Mouse (Mus musculus): ENCODE results near the gene Olfm1. TPM values are rescaled to one million over a fixed set of nuclear protein-coding genes. Genes with fewer than 3 reads are reported as not detected.

Gene Olfm1
- polyA plus RNA-seq, 1 experiment from 2014 or later: 8.8 TPM

DNA sequence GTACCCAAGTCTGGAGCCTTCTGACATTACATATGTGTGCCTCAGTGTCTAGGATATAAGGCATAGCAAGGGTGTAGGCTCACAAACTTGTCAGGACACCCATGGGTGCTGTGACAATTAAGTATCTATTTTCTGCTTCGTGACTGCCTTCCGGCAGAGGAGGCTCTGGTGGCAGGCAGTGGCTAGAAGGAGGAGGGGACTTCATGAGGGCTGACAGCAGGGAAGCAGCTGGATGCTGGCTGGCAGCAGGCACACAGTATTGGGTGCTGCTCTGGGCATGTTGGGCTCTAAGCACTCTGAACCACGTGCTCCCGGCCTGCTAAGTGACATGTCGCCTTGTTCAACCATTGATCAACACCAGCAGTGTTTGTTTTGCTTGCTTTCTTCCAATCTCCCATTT lies 32.0 kb downstream of the Olfm1 start:
- DNase-seq (ENCODE audit: low spot score): no peak
- H3K27ac ChIP-seq: no peak overlapping the region
- peaks cover 12% of the 10 kb centered on the region for H3K4me1 ChIP-seq
- peaks cover 8% of the 10 kb centered on the region for H3K36me3 ChIP-seq
- no peaks in the 10 kb centered on the region; the same call in 1 of the 2 replicates for H3K27me3 ChIP-seq (ENCODE audit: insufficient read depth, poor library complexity, severe bottlenecking)
- H3K4me3 ChIP-seq: no peak overlapping the region
- 60% methylated on average over 5 of the region's 5 CpGs for WGBS
- no peaks in the 10 kb centered on the region for H3K9me3 ChIP-seq

DNA sequence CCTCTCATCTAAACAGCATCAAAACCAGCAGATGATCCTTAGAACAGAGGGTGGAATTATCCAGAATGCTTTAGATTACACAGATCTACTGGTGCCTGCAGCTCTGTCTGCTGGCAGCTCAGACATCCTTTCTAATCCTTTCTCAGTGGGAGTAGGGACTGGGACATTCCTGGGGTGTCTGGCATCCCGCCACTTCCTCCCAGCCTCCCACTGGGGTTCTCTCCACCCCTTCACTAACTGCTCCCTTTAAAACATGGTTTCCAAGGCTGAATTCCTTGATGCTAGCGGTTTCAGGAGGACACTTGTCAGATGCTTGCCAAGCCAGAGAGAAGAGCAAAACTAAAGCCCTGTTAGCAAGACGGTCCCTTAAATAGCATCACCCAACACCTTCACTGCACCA lies 33.1 kb downstream of the Olfm1 start:
- H3K4me3 ChIP-seq: no peak overlapping the region
- H3K4me1 ChIP-seq: peaks cover 12% of the 10 kb centered on the region
- DNase-seq (ENCODE audit: low spot score): no peak
- peaks cover 11% of the 10 kb centered on the region for H3K36me3 ChIP-seq
- H3K27me3 ChIP-seq (ENCODE audit: insufficient read depth, poor library complexity, severe bottlenecking): no peaks in the 10 kb centered on the region; the same call in 1 of the 2 replicates
- H3K9me3 ChIP-seq: no peaks in the 10 kb centered on the region
- 46% methylated on average over 3 of the region's 3 CpGs for WGBS
- no peak overlapping the region for H3K27ac ChIP-seq

DNA sequence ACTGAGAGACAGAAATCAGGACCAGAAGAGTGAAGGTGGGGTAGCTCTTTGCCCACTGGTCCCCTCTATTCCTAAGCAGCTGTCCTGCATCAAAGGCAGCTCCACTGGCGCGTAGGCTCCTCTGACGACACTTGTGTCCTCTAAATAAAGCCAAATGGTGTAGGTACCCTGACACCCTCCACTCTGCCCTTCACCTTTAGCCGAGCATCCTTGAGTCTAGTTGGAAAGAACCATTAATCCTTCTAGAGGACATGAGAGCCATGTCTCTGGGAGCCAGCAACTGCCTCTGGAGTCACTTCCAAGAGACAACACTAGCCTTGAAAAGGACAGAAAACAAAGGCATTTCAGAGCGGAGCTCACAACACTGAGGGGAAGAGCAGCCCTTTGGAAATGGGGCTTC lies 34.2 kb downstream of the Olfm1 start:
- no peaks in the 10 kb centered on the region for H3K9me3 ChIP-seq
- no peak overlapping the region for H3K27ac ChIP-seq
- peaks cover 9% of the 10 kb centered on the region for H3K4me1 ChIP-seq
- no peak overlapping the region for H3K4me3 ChIP-seq
- 77% methylated on average over 5 of the region's 5 CpGs for WGBS
- no peak for DNase-seq (ENCODE audit: low spot score)
- H3K27me3 ChIP-seq (ENCODE audit: insufficient read depth, poor library complexity, severe bottlenecking): no peaks in the 10 kb centered on the region; the same call in 1 of the 2 replicates
- H3K36me3 ChIP-seq: peaks cover 11% of the 10 kb centered on the region

DNA sequence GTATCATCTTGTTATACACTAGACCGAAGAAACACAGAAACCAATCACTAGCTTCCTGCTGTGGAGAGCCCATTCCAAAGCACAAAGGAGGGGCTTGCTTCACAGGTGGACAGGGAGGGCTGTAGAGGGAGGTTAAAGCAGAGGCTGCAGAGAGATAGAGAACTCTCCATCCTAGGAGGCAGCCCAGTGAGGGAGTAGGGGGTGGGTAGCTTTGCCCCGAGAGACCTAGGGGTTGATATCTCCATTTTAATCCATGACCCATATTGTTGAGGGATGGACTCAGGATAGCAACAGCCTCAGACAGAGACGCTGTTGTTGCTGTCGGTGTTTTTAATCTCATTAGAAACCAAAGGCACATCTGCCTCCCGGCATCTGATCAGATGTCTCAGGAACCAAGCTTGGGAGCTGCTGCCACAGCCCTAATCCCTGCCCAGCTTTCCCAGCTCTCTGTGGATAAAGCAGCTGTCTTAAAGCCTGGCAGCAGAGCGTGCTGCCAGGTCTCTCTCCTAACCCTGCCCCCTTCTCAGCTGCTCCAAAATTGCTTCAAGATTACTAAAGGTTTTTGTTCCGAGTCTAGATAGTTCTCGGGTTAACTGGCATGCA lies 34.9 kb downstream of the Olfm1 start:
- Histone ChIP-seq H3K4me3 (no peak overlapping the region), H3K36me3 (peaks cover 11% of the 10 kb centered on the region), H3K9me3 (no peaks in the 10 kb centered on the region), H3K27me3 (ENCODE audit: insufficient read depth, poor library complexity, severe bottlenecking) (no peaks in the 10 kb centered on the region; the same call in 1 of the 2 replicates), H3K27ac (no peak overlapping the region), H3K4me1 (peaks cover 3% of the 10 kb centered on the region; the same call in 1 of the 2 replicates)
- 61% methylated on average over 8 of the region's 8 CpGs for WGBS
- DNase-seq (ENCODE audit: low spot score): no peak

DNA sequence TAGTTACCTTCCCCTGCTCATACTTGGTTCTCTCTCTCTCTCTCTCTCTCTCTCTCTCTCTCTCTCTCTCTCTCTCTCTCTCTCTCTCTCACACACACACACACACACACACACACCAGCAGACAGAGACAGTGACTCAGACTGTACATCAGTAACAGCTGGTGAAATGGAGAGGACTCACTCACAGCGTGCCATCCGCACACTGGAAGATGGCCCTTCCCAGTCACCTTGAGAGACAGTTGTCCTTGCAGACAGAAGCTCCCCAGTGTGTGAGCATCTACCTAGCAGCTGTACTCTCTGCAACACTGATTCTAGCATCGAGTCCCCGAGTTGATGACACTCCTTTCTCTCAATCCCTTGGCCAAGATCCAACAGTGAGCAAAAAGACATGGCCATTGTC lies 35.6 kb downstream of the Olfm1 start:
- no peak overlapping the region for H3K27ac ChIP-seq
- peaks cover 4% of the 10 kb centered on the region; the same call in 1 of the 2 replicates for H3K27me3 ChIP-seq (ENCODE audit: insufficient read depth, poor library complexity, severe bottlenecking)
- peaks cover 3% of the 10 kb centered on the region; the same call in 1 of the 2 replicates for H3K4me1 ChIP-seq
- no peak overlapping the region for H3K4me3 ChIP-seq
- no peaks in the 10 kb centered on the region for H3K9me3 ChIP-seq
- WGBS: 90% methylated on average over 4 of the region's 4 CpGs
- DNase-seq (ENCODE audit: low spot score): no peak
- peaks cover 11% of the 10 kb centered on the region for H3K36me3 ChIP-seq

DNA sequence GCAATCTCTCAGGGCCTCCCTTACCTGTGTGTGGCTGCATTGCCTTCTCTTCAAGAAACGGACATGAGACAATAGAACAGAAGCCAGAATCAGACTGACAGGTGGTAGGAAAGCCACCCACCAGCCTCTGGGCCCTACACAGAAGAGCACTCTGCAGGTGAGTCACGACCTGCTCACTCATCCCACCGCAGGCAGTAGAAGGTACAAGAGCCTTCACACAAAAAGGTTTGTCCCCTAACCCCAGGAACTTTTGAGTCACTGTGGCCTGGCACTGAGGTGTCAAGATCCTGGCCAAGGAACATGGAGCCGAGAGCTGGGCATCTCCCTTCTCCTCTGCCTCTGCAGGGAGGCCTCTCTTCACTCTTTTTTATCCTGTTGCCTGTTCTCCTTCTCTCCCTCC lies 42.3 kb downstream of the Olfm1 start:
- peaks cover 21% of the 10 kb centered on the region; the same call in 1 of the 2 replicates for H3K27me3 ChIP-seq (ENCODE audit: insufficient read depth, poor library complexity, severe bottlenecking)
- peaks cover under 1% of the 10 kb centered on the region; the same call in 1 of the 2 replicates for H3K36me3 ChIP-seq
- H3K9me3 ChIP-seq: no peaks in the 10 kb centered on the region
- no peak overlapping the region for H3K27ac ChIP-seq
- DNase-seq (ENCODE audit: low spot score): no peak
- H3K4me1 ChIP-seq: no peaks in the 10 kb centered on the region
- no peak overlapping the region for H3K4me3 ChIP-seq
- WGBS: 73% methylated on average over 4 of the region's 4 CpGs

DNA sequence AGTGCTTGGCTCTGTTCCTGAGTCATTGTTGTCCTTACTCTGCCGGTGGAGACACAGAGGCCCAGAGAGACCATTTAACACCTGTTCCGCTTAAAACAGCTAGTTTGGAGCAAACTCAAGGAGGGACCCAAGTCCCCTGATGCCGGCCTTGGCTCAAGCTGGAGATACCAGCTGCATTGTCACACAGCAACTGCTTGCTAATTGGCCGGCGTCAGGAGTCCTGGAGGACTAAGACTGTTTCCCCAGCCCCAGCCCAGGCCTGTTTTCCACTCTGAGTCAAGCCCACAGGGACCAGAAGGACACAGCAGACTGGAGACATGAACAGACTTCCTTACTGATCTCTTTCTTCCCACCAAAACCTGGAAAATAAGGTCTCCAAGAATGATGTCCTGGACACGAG lies 43.7 kb downstream of the Olfm1 start:
- H3K9me3 ChIP-seq: no peaks in the 10 kb centered on the region
- H3K4me3 ChIP-seq: no peak overlapping the region
- H3K27ac ChIP-seq: no peak overlapping the region
- H3K27me3 ChIP-seq (ENCODE audit: insufficient read depth, poor library complexity, severe bottlenecking): peaks cover 27% of the 10 kb centered on the region; the same call in 1 of the 2 replicates
- WGBS: 71% methylated on average over 6 of the region's 6 CpGs
- no peak for DNase-seq (ENCODE audit: low spot score)
- no peaks in the 10 kb centered on the region for H3K4me1 ChIP-seq
- no peaks in the 10 kb centered on the region for H3K36me3 ChIP-seq

DNA sequence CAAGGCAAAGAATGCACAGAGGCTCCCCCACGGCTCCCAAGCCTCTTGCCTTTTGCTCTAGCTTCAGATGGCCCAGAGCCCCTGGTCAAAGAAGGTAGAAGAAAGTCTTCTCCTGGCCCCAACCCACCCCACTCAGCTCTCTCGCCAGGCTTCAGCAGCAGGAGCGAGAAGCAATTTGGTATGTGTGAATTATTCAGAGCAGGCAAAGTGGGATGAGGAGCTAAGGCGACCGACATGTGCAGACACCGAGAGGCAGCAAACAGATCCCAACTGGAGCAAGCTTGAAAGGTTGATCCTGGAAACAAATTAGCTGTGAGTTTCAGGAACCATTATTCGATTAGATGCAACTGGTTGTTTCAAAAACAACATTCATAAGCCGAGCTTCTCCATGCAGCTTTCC lies 46.8 kb downstream of the Olfm1 start:
- Histone ChIP-seq H3K27me3 (ENCODE audit: insufficient read depth, poor library complexity, severe bottlenecking) (peaks cover 18% of the 10 kb centered on the region; the same call in 1 of the 2 replicates), H3K27ac (no peak overlapping the region)
- WGBS: 54% methylated on average over 8 of the region's 8 CpGs

DNA sequence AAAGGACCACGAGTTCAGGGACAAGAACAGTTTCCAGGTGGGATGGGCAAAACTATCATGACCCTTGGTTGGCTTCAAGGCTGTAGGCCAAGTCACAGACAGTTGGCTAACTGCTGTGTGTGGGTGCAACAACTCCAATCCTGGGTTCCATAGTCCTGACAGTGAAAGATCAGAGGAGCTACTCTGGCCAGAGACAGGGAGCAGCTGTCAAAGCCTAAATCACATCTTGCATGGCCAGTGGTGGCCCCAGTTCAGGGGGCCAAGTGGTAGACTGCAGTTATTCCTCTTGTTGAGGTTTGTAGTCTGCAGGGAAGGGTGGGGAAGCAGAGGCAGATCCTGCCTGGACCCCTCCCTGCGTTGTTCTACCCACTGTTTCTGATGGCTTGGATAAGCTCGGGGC lies 48.1 kb downstream of the Olfm1 start:
- H3K4me1 ChIP-seq: peaks cover 10% of the 10 kb centered on the region; the same call in 1 of the 2 replicates
- H3K27ac ChIP-seq: no peak overlapping the region
- WGBS: 83% methylated on average over 3 of the region's 3 CpGs
- no peaks in the 10 kb centered on the region for H3K36me3 ChIP-seq
- H3K27me3 ChIP-seq (ENCODE audit: insufficient read depth, poor library complexity, severe bottlenecking): peaks cover 23% of the 10 kb centered on the region; the same call in 1 of the 2 replicates
- DNase-seq (ENCODE audit: low spot score): no peak
- H3K9me3 ChIP-seq: no peaks in the 10 kb centered on the region
- H3K4me3 ChIP-seq: no peak overlapping the region

More for the DNA sequence above, 46.8 kb downstream of the Olfm1 start:
- H3K36me3 ChIP-seq: no peaks in the 10 kb centered on the region
- H3K4me1 ChIP-seq: peaks cover 5% of the 10 kb centered on the region; the same call in 1 of the 2 replicates
- no peaks in the 10 kb centered on the region for H3K9me3 ChIP-seq
- DNase-seq (ENCODE audit: low spot score): no peak
- no peak overlapping the region for H3K4me3 ChIP-seq

DNA sequence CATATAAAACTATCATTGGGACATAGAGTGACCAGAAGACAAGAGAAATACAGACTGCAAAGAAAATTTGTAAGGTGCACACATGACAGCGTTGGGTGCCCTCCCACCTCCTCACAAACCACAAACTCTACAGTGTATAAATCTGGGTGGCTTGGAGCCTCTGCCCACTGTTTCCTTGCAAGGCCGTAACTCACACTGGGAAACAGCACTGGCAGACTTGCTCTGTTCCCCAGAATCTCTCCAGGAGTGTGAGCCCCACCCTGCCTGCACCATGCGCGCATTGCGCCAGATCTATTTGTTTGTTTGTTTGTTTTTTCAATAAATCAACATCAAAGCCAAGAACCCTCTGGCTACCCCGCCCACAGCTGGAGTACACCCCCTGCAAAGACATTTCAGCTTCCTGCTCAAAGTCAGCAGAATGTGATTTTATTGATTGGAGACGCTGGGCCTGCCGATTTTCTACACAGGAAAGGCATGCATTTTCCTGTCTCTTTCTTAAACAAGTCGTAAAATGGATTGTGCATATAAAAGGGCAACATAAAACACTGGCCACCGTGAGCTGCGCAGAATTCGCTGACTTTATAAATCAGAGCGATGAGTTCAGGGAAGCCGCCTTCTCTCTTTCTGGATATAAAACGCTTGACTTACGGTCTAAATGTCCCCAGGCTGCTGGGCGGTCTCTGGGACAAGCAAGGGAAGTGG lies 48.9 kb downstream of the Olfm1 start:
- WGBS: 74% methylated on average over 17 of the region's 17 CpGs
- H3K27ac ChIP-seq: no peak overlapping the region
- no peak overlapping the region for H3K4me3 ChIP-seq
- peaks cover 23% of the 10 kb centered on the region; the same call in 1 of the 2 replicates for H3K27me3 ChIP-seq (ENCODE audit: insufficient read depth, poor library complexity, severe bottlenecking)
- no peaks in the 10 kb centered on the region for H3K36me3 ChIP-seq
- H3K4me1 ChIP-seq: peaks cover 10% of the 10 kb centered on the region; the same call in 1 of the 2 replicates
- no peak for DNase-seq (ENCODE audit: low spot score)
- no peaks in the 10 kb centered on the region for H3K9me3 ChIP-seq

DNA sequence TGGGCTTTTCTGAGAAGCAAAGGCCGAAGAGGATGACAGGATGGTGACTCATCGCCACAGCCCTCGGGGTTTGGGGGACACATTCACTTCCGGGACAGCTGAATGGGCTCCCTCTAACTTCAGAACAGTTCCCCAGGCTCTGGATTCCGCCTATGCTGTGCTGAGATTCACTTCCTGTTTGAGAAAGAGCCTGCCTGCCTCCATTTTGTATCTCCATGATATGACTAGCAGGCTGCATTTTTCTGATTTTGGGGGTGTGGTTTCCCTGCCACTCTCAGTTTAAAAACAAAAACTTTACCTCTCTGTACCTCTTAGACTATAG lies 49.4 kb downstream of the Olfm1 start:
- no peak for DNase-seq (ENCODE audit: low spot score)
- H3K9me3 ChIP-seq: no peaks in the 10 kb centered on the region
- H3K4me1 ChIP-seq: peaks cover 10% of the 10 kb centered on the region; the same call in 1 of the 2 replicates
- WGBS: 65% methylated on average over 5 of the region's 5 CpGs
- H3K36me3 ChIP-seq: no peaks in the 10 kb centered on the region
- no peak overlapping the region for H3K27ac ChIP-seq
- H3K27me3 ChIP-seq (ENCODE audit: insufficient read depth, poor library complexity, severe bottlenecking): peaks cover 21% of the 10 kb centered on the region; the same call in 1 of the 2 replicates
- H3K4me3 ChIP-seq: no peak overlapping the region

DNA sequence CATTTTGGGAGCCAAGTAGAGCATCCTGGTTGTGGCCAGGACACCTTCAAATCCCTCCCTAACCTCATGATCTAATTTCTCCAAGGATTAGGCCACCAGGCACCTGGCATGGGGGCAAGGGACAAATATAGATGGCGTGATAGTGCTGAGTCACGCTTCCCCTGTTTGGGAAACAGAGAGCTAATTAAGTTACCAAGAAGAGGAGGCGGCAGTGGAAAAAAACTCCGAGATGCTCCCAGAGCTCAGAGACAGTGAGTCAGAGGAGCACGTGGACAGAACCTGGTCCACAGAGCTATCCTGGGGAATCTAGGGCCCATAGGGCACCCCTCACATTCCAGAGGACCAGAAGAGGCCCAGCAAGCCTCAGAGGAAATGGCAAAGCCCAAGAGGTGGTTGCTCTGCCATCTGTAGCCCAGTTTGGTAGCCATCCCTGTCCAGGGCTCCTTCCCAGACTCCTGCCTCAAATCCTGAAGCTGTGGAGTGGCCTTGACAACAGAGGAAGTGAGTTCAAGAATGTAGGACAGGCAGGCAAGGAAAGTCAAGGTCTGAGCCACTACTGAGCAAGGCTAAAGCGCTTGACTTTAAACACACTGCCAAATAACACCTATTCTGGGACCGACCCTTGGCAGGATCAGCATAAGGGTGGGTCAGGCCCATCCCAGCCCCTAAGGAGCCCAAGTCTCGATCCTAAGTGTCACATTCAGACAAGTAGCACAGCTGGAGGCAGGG lies 52.0 kb downstream of the Olfm1 start:
- Histone ChIP-seq H3K9me3 (no peaks in the 10 kb centered on the region), H3K27ac (no peak overlapping the region), H3K36me3 (no peaks in the 10 kb centered on the region), H3K27me3 (ENCODE audit: insufficient read depth, poor library complexity, severe bottlenecking) (peaks cover 24% of the 10 kb centered on the region; the same call in 1 of the 2 replicates), H3K4me3 (no peak overlapping the region), H3K4me1 (peaks cover 10% of the 10 kb centered on the region; the same call in 1 of the 2 replicates)
- no peak for DNase-seq (ENCODE audit: low spot score)
- WGBS: 57% methylated on average over 8 of the region's 8 CpGs
